Mouse (Mus musculus): ENCODE data around the gene Lrat. TPM values are rescaled to one million over a fixed set of nuclear protein-coding genes. Genes with fewer than 3 reads are reported as not detected.

Lrat gene
- polyA plus RNA-seq (2017; shearing (Covaris generic)): not detected

DNA sequence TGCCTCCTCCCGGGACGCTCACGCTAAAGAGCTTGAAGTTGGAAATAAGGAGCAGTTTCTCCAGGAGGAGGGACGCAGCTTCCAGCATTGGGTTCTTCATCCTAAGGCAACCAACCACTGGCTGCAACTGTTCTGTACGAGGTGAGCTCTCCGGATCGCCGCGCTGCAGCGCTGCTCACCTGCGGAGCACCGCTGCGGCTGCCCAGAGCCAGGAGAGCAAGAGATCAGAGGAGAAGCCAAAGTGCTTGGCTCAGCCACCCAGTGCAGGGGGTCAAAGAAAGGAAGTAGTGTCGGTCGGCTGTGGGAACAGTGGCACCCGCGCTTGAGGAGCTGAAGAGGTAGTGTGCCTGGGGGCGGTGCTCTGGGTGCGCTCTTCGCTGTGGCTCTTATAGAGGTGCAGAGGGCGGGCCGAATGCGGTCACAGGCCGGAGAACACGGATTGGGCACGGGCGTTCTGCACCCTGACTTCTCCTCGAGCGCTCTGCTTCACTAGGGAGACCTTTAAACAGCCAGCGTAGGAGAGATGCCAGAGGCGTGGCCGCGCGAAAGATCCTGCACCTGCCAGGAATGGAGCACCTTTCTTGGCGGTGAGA lies at the start of gene Lrat:
Gene Lrat (minus strand): TSS at position 361 of the 593 bp plus-strand sequence.

DNA sequence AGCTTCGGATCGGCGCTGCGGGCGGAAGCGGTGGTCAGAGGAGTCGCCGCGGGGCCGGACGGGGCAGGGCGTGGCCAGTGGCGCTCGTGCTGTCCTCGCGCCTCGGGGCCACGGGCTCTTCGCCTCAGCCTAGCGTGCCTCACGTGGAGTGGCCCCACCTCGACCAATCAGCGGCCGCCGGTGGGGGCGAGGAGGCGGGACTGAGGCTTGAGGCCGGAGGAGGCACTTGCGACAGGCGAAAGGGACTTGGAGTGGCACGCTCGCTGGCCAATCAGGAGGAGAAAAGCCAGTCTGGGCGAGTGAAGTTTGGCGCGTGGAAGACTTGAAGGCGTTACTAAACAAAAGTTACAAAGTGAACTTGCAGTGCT lies 27.4 kb downstream of the Lrat start, which contains the start of gene Rbm46:
Gene Rbm46 (minus strand): TSS at position 112 of the 368 bp plus-strand sequence.

Other genes with a start within 250 kb of the Lrat start
- not detected for gene Rbm46, start 27.5 kb downstream of the Lrat start, polyA plus RNA-seq (2017; shearing (Covaris generic))
- gene Fgg, start 103.8 kb upstream of the Lrat start, polyA plus RNA-seq (2017; shearing (Covaris generic)): not detected
- not detected for gene Fga, start 122.1 kb upstream of the Lrat start, polyA plus RNA-seq (2017; shearing (Covaris generic))
- gene Fgb, start 145.9 kb upstream of the Lrat start, polyA plus RNA-seq (2017; shearing (Covaris generic)): not detected
- gene Plrg1, start 151.5 kb upstream of the Lrat start, polyA plus RNA-seq (2017; shearing (Covaris generic)): 95.7 TPM
- 0.05 TPM for gene Dchs2, start 224.0 kb upstream of the Lrat start, polyA plus RNA-seq (2017; shearing (Covaris generic))